Mouse (Mus musculus) kidney, postnatal 36 days (tissue): ENCODE measurements around the gene Bcor.

Experiments used
- DNase-seq, 2 experiments: peaks; one replicate each; pipeline ENCODE4 v3.0.0; 2021 to 2022; ENCODE audit warnings: mixed read lengths in 2 of 2

Bcor gene

DNA sequence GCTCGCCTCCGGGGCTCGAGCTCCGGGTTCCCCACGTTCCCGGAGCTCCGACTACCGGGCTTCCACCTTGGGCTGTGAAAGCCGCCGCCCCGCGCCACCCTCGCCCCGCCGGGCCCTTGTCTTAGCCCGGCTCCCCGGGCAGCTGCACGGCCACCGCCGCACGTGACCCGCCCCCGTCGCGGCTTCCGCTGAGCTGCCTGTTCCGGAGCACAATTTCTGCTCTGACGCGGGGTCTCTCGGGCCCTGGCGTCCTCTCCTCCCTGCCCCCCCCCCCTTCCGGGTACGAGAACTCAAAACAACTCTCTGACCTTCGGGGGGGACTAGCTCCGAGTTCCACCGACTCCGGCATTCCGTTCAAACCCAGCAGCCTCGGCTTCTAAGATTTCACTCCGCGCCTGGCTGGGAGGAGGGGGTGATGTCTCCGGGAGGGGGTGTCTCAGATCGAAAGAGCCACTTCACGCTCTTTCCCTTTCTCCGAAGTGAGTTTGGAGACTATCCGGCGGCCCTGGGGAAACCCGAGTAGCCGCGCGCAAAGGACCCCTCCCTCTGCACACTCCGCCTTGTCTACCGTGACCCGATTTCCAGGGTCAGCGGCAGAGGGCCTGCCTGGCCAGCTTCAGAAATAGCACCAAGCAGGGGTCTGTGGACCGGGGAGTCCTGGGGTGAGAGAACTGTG is at the start of gene Bcor:
Bcor (minus strand) TSS at position 375 of the 676 bp plus-strand sequence.
- peak; percentile 63 to 78 for DNase-seq

DNA sequence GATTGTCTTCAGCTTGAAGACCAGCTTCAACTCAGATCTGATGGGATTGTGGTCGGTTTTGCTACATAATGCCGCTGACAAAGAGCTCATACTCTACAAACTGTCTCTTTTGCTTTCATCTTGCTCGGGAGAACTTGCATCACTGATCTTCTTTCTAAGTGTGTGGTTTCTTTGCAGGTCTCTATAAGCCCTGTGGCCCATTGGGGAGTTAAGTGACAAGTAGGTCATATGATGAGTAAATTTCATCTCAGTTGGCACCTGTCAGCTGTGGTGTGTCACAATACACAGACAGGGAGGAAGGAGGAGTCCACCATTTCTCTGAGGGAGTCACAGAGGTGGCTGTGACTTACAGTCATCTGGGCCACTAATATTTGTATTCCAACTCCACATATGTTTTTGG is 42.8 kb upstream of the Bcor start:
- DNase-seq = no peak

DNA sequence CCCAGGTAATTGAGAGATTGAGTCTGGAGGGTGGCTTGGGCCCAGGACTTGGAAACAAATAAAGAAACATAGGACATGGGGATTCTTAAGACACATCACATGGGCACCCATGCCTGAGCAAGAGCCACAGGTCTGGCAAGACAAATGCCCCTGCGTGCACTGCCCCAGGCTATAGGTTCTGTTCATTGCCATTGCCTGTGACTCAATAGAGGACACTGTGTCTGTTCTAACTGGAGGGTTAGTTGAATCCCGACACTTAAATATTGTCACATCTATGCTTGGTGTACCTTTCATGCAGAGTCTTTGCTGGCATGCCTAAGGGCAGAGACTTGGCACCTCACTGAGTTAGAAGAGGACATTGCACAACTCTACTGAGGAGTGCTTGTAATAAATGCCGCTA is 41.0 kb upstream of the Bcor start:
- no peak for DNase-seq

DNA sequence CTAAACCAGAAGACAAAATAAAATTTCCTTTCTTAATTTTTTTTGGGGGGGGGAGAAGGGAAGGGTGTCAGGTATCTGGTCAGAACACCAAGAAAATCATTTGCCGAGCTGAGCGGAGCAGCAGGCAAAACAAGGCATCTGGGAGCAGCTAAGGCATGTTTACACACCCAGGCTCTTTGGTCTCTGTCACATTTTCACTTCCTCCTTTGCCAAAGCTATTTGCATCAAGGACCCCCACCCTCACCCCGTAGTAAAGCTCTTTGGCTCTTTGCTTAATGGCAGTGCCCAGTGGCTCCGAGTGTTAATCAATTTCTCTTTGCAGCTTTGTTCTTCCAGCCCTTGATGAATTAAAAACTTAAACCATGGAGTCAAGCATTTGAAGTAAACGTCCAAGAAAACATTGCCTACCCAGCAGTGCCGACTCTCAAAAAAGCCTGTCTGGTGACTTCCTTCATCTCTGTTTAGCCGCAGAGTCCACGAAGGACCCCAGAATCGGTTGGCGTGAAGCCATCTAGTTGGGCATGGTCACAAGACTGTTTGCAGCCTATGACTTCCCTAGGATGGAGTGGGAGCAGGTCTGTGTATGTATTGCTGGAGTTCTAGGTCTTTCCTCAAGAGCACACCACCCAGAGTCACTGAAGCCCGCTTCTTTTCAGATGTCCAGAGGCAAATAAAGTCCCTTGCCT is 35.2 kb upstream of the Bcor start:
- DNase-seq = no peak

DNA sequence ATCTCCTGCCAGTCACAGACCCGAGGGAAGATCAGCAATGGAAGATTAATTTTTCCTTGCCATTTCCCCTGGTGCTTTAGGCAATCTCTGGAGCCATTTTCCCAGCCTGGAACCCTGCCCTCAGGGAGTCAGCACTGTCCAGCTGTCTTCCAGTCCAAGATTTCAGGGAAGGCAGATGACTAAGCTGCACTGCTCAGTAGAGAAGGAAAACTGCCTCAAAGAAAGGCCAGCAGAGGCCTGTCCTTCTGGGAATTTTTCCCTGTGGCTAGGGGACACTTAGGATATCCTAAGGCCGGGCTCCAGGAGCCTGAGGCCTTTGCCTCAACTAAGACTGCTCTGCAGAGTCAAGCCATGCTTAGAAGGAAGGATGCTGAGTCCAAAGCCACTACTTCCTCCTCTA is 32.2 kb upstream of the Bcor start:
- DNase-seq = no peak

DNA sequence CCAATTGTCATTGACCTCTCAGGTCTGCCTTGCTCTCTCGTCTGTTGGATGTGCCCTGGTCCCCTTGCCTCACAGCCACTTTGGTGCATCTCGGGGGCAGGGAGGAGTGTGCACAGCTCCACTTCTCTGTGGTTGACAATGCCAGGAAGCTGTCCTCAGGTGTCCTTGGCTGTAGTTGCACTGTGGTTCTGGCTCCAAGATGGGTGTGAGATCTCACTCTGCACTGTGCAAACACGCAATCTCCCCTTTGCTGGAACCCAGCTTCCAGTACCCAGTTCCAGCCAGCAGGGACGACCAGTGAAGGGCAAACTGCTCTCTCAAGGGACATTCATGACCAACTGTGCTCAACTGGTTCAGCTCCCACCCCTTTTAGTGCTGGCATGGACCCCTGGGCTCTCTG is 29.4 kb upstream of the Bcor start:
- DNase-seq = no peak

DNA sequence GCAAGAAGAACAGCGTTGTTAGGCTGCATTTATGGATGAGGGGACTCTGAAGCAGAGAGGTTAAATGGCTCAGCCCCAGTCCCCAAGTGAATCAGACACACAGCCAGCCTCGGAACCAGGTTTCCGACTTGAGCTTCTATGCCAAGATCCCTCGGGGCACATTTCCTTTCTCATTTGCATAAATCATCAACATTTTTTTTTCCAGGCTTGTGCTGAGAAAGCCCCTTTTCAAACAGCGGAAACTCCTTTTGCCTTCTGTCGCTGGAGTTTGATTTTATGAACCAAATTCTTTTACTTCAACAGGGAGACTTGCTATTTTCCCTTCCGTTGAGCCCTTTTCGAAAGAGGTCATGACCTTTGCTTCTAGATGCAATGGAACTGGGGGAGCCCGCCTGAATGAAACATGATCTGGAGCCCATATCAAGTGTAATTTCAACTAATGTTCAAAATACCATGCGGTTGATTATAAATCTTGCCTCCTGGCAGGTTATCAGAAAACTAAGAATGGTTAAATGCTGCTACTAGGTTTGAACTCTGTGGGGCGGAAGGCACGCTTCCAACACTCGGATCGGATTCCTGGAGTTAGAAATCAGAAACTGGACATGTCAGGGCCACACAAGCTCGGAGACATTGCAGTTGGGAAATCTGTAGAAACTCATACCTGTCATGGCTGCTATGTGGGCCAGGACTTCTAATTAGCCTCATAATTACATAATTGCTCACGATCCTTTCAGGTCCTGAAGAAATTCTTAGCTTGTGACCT is 15.2 kb upstream of the Bcor start:
- no peak for DNase-seq

DNA sequence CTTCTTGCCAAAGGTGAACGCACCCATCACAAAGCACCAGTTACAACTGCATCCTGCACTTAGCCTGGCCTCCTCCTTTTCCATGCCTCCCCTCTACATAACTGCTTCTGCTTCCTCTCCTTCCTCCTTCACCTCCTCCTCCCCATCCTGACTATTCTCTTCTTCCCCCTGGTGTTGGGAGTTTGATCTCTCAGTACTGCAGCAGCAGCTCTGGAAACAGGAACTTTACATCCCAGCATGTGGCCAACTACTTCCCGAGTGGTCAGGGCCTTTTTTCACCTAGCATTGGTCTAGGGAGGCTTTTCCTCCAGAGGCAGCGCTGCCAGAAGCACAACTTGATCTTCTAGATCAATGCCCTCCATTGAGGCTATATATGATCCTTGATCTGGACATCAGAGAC is 10.0 kb upstream of the Bcor start:
- no peak for DNase-seq

DNA sequence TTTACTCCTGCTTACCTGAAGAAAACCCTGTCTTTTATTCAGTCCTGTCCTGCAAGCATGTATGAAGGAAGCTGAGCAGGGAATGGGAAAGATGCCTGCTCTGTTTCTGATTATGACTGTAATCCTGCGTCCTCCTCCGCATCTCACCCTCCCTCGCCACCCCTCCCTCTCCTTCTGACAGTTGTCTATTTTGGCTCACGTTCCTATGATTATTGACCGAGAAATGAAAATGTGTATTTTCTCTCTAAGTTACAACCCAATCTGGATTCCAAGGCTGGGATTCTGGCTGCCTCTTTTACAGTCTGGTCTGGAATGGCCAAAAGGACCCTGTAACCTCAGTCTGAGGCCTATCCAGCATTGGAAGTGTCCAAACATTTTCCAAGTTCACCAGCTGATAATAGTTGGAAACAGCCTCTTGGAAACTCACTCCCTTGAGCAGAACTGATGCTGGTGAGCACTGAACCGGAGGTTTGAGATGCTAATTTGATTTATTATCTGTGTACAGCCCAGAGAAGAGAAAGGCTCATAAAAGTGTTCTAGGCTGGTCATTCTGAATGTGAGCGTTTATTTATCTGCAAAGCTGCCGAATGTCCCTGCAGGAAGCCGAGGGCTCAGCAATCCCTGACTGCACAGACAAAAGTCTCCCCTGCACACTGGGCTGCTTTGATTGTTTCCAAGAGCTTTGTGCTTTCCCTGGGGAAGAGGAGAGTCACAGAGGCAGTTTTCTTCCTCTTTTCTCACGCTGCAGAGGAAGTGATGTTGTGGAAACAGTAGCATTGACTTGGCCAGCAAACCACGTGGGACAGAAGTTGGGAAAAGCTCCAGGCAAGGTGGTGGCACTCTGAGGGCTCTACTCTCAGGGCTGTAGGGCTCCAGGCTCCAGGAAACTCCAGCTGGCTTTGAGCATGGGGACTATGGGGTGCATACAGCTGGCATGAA is 4.7 kb upstream of the Bcor start:
- DNase-seq = peak; percentile 46 to 47

DNA sequence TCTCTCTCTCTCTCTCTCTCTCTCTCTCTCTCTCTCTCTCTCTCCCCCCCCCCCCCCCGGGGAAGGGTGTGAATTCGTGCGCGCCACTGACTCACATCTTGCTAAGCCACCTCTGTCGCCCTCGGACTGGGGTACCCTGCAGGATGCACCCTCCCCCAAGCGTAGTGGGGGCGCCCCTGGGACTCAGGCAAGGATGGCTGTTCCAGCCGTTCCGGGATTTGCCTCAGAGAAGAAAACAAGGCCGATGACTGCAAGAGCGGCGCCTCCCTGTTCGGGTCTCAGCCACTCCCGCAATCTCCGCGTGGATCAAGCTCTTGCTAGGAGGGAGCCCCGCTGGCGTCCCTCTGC is 647 bp downstream of the Bcor start:
- peak; percentile 15 to 38 for DNase-seq

DNA sequence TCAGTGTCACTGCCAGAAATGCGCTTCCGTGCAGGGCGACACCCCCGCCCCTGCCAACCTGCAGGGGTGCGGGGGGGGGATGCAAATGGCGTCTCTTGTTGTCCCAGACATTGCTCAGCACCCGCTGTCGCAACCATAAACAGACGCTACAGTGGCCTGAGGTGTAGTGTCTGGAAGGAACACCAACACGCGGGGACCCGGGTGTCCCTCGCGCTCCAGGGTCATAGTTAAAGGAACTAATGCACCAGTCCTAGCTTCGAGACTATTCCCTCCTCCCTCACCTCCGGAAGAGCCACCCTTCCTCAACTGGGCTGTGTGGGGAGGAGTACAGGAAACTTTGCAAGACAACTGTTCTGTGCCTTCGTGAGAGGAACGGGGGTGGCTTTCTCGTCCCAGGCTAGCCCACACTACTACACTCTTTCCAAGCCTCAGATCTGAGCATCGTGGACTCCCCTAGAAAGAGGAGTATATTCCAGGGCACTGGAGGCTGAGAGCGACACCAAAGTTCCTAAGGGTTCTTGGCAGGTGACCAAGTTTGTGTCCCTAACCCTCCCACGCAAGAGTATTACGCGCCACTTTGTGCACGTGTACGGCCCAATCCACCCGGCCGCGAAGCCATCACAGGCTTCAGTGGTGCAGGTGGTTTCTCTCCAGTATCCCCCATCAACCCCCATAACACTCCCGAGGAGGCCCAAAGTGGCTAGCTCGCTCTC is 1.2 kb downstream of the Bcor start:
- peak; percentile 39 to 43 for DNase-seq

DNA sequence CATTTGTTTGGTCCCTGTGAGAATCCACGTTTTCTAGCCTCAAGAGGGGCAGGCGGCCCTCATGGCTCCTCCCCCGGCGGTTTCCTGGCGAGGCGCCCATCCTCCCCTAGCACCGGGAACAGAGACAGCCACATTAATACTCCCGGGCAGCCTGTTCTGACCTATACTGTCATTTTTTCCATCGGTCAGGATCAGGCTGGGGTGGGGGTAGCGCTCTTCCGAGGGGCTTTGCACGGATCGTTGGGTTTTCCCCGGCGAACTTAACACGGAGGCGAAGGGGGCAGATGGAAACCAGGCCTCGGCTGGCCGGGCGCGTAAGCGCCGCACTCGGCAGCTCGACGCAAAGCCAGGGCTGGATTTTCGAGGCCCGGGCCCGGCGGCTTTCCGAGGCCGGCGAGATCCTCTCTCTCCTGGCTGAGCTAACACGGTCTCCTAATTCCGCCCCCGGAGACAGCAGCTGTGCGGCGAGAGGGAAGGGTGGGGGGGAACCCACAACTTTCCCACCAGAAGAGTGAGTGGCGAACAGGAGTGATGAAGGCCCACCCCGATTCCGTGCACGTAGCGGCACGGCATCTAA is 1.8 kb downstream of the Bcor start:
- peak; percentile 70 to 84 for DNase-seq

DNA sequence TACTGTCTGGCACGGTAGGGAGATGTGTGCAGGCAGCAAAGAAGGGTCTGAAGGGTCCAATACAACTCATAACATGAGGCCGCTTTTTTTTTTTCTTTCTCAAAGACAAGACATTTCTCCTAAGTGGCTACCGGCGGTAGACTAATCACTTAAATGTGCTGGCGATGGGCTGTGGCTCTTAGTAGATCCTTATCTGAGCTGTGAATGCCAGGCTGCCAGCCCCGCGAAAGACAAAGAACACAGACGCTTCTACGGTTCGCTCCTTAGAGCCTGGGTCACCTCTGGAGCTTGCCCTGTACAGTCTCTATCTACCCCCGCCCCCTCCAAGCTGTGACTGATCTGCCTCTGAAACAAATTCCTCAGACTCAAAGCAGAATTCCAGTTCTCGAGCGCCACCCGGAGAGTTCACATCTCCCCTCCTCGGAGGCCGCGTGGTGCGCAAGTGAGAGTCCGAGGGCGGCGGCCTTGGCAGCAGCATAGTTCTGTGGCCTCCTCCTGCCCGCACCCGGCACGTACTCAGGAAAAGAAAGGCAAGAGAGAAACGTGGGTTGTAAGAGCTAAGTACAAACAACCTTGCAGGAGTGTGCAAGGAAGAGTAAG is 2.7 kb downstream of the Bcor start:
- peak; percentile 67 to 73 for DNase-seq

DNA sequence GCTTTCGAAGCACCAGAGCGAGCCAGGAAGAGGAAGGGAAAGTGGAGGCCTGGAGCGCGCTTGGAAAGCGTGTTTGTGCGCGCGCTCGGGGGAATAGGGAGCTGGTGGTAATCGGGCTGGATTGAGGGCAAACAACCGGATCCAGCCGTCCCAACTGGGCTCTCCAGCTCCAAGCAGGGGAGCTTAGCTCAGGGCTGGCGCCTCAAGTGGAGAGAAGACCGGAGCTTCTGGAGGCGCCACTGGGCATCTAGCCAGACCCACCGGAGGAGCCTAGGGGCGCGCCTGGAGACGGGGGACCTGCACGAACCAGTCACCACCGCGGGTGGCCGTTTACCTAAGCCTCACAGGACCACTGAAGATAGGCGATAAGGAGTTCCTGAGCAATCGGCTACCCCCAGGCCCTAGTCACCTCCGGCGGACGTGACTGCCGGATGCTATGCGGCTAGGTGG is 4.3 kb downstream of the Bcor start:
- DNase-seq = peak; percentile 53 to 65

DNA sequence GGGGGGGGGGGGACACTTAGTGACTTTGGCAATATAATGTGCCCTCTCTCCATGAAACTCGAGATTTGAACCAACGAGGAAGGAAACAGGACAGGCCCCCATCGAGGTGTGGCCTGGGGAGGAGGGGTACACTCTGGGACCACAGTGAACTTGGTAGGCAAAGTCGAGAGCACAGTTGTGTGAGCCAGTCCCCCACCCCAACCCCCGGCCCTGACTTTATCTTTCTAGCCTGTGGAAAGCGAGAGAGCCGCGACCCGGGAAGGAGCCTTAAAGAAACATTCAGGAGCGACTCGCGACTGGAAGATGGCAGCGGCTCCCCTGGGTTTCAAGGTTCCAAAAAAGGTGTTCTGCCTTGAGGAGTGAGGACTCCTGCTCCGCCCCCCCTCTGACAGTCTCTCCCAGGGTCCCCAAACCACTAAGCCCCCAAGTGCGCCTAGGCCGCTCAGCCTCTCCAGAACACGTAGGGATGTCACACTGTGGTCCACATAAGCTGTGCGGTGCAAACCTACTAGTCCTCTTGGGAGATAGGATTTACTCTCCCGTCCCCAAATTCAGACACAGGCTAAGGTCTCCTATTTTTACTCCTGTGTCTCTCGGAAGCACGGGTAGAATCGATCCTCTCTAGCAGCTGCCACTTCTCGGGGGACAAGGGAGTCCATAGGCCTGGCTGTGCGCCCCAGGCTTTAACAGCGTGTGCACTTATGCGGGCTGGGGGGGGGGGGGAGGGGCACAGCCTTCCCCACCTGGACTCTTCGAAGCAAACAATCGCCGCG is 4.9 kb downstream of the Bcor start:
- DNase-seq = no peak

DNA sequence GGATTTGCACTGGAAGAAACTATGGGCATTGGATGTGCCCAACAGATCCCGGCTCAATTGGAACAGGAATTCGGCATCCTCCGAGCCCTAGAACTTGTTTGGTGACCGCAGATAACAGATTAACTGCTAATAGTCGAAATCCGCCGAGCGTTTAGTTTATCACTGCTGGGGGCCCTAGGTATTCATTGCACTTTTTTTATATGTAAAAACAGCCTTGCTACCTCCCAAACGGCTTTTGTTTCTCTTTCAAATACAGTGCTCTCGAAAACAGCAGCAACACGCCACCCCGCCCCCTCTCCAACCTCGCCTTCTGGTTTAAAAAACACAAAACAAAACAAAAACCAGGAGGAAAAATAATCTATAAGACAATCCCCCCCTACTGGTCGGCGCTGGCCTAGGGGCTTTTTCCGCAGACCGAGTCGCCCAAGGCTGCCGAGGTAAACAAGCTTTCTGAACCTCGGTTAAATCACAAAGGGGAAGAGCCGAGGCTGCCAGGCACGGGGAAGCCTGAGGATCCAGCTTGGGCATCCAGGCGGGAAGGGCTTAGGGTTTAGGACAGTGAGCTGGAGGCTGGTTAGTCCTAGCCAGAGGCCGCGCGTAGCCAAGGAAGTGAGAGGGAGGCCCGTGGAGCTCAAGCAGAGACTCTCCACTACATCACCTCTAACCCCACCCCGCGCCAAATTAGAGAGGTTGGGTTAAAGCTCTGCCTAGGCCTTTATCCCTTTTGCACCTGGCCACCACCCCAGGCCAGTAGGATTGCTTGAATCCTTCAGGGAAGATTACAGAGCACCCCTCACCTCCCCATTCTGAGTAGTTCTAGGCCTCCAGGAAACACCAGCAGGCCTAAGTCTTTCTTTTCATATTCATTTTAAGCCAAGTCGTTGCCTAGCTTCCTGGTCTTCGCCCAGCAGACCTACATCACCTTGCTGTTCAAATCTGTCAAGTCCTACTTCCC is 6.7 kb downstream of the Bcor start:
- DNase-seq = peak in 1 of 2 experiments; percentile 36

DNA sequence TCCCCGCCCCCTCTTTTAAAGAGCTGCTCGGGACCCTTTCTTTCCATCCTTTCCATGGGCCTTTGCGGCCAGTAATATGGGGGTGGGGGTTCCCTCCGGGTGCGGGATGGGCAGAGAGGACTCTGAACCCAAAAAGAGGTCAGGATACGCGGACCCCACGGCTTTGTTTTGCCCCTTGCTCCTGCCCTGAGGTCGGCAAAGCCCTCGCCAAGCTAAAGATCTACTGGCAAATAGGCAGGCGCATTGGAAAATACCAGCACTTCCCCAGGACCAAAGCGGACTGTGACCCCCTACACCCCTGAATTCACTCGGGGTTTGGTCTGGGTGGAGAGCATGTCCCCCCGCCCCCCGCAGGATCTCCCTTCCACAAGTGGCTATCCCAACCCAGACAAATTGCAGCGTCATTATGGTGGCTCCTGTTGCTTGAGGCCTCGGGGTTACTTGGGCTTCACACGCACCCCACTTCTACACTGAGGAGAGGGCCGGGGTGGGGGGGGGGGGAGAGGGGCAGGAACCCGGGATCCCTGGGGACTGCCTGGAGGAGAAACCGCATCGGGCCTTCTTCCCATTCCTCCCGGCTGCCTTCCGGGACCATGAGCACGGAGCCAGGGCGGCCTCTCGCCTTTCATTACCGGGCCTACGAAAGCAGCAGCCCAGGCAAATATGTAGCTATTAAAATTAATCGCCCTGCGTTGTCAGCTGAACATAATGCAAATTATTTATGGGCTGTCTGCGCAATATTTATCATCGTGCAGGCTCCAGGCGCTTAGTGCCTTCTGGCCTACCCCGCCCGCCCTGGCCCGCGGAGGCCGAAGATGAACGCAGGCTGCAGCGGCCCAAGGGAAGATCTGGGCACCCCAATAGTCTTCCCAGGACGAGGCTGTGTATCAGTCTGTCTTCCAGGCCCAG is 7.9 kb downstream of the Bcor start:
- no peak for DNase-seq
